Mouse (Mus musculus) heart, postnatal 14 days (tissue): ENCODE results near the gene Serpinb1b. TPM values are rescaled to one million over a fixed set of nuclear protein-coding genes. Genes with fewer than 3 reads are reported as not detected.

ENCODE experiments used
- DNase-seq, 2 experiments: peaks; one replicate each; pipeline ENCODE4 v3.0.0; 2021 to 2022
- intact Hi-C: fragments of 180-260 bp; cut with DNase I; formaldehyde crosslinking; loops from one replicate; pipeline ENCODE4 v1.15.1; 2025
- total RNA-seq, 2 experiments: library from RNA; stranded (reverse); gene quantifications; 2 replicates each; pipeline ENCODE4 v1.2.3; 2021

Gene Serpinb1b
- total RNA-seq, 2 experiments from 2014 or later: not detected

- intact Hi-C loops: no loop called here
- DNase-seq: no peak
These were observed 11.2 kb downstream of the Serpinb1b start for GRCm38 (mm10) chr13:33089566-33089965.

- DNase-seq: no peak
- intact Hi-C loops: no loop called here
These were observed 12.2 kb downstream of the Serpinb1b start for GRCm38 (mm10) chr13:33090546-33090945.

GRCm38 (mm10) chr13:33091306-33091705 lies 12.9 kb downstream of the Serpinb1b start:
- DNase-seq: no peak
- intact Hi-C loops: no loop called here

GRCm38 (mm10) chr13:33095575-33095974 lies 17.2 kb downstream of the Serpinb1b start:
- no peak for DNase-seq
- intact Hi-C loops: no loop called here

- intact Hi-C loops: no loop called here
- no peak for DNase-seq
These were observed 27.3 kb downstream of the Serpinb1b start for GRCm38 (mm10) chr13:33105626-33106025.

- DNase-seq: no peak
- intact Hi-C loops: no loop called here
These were observed 34.7 kb downstream of the Serpinb1b start for GRCm38 (mm10) chr13:33113054-33113453.

GRCm38 (mm10) chr13:33137717-33138116 lies 59.3 kb downstream of the Serpinb1b start:
- intact Hi-C loops: no loop called here
- DNase-seq: no peak

- DNase-seq: no peak
These were observed 63.1 kb downstream of the Serpinb1b start for GRCm38 (mm10) chr13:33141435-33141834.

More at GRCm38 (mm10) chr13:33141435-33141834, 63.1 kb downstream of the Serpinb1b start:
- intact Hi-C loops: no loop called here

Other genes starting within 250 kb of the Serpinb1b start
- 1 to 10 TPM; 7.4 to 8.4 TPM for gene Serpinb1a, start 227.4 kb upstream of the Serpinb1b start, total RNA-seq
- gene Serpinb1c, start 180.4 kb upstream of the Serpinb1b start, total RNA-seq: under 1 TPM; 0.45 to 0.95 TPM
- 10 to 100 TPM; 24.9 to 27.8 TPM for gene Serpinb6b, start 113.4 kb upstream of the Serpinb1b start, total RNA-seq
- 1 to 10 TPM; 7.8 to 8.6 TPM for gene Serpinb9, start 75.3 kb upstream of the Serpinb1b start, total RNA-seq
- gene Serpinb9b, start 51.2 kb upstream of the Serpinb1b start, total RNA-seq: under 1 TPM; 0.12 to 0.41 TPM
- not detected for gene Serpinb9c, start 81.2 kb downstream of the Serpinb1b start, total RNA-seq
- gene Serpinb9d, start 114.4 kb downstream of the Serpinb1b start, total RNA-seq: not detected
- gene Serpinb9e, start 171.0 kb downstream of the Serpinb1b start, total RNA-seq: not detected
- gene Serpinb9f, start 245.5 kb downstream of the Serpinb1b start, total RNA-seq: not detected